Mouse (Mus musculus): Measurements from ENCODE around the gene Twist1. TPM values are rescaled to one million over a fixed set of nuclear protein-coding genes. Genes with fewer than 3 reads are reported as not detected.

Twist1 gene
- total RNA-seq (2021) = 1 to 10 TPM; 1.6 to 1.9 TPM
- long read RNA-seq, experiment 1, partial matches to known transcripts = 0 of 2 reads
- long read RNA-seq, experiment 1, other reads (novel, unspliced or antisense) = 0 of 2 reads
- long read RNA-seq, experiment 2, partial matches to known transcripts = 0 of 2 reads
- long read RNA-seq, experiment 2, other reads (novel, unspliced or antisense) = 0 of 2 reads

DNA sequence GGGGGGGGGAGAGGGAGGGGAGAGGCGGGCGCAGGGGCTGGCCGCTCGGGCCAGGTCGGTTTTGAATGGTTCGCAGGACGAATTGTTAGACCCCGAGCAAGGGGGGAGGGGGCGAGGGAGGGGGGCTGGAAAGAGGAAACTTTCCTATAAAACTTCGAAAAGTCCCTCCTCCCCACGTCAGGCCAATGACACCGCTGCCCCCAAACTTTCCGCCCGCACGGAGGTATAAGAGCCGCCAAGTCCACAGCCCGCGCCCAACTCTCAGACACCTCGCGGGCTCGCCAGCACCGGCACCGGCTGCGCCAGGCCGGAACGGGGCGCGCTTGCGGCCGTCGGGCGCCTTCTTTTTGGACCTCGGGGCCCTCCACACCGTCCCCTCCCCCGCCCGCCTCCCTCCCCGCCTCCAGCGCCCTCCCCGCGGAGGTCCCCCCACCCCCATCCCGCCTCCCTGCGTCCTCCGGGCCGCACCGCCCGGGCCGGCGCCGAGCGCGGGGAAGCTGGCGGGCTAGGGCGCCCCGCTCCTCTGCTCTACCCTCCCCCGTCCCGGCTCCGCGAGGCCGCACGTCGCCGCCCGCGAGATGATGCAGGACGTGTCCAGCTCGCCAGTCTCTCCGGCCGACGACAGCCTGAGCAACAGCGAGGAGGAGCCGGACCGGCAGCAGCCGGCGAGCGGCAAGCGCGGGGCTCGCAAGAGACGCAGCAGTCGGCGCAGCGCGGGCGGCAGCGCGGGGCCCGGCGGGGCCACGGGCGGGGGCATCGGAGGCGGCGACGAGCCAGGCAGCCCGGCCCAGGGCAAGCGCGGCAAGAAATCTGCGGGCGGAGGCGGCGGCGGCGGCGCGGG lies at the start of gene Twist1:
Gene Twist1, plus strand, starts transcription at position 272 of the 841 bp plus-strand sequence.
- DNase-seq (ENCODE audit: low spot score in 2 of 2) = no peak

DNA sequence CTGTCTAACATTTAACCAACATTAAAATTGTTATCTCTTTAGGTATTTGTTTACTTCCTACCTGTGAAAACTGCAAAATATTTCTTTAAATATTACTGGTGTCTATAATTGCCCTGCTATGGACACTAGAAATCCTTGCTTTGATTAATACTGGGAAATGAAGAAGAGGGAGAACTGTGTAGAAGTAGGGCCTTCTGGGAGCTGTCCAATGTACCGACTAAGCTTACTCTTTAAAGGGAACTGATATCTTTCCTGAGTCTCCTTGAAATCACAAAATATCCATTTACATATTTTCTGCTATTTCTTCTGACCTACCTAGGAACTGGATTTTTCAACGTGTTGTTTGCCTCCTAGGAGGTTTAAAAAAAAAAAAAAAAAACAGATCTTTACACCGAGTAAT lies 30.7 kb upstream of the Twist1 start:
- no peak for DNase-seq (ENCODE audit: low spot score in 2 of 2)

DNA sequence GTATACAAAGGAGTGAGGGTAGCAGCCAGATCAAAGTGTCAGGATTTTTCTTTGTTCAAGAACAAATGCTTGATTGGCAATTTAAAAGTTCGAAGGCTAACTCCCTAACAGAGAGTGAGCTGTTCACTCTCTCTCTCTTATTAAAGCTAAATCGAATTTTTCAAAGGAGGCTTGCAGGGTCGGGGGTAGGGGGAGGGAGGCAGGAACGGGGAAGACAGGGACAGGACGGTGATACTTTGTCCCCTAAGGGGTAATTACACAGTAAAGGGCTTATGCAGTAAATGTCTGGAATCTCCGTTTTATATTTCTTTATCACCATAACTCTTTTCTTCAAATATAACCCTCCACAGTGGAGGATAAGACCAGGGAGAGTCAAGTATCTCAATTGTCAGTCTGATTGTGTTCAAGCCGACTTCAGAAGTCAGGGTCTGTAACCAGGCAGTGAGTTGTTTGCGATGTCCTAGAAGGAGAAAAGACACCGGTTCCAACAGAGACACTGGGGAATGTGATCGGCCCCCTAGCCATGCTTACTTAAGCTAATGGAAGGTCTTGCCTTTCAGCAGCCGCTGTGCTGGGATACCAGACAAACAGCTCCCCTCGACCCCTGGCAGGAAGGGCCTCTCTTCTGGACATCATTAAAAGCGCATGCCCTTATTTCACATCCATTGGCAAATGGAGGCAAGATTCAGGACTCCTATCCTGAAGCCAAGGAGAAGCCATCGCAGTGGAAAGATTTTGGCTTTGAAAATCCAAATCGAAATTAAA lies 30.0 kb upstream of the Twist1 start:
- DNase-seq (ENCODE audit: low spot score in 2 of 2) = no peak

DNA sequence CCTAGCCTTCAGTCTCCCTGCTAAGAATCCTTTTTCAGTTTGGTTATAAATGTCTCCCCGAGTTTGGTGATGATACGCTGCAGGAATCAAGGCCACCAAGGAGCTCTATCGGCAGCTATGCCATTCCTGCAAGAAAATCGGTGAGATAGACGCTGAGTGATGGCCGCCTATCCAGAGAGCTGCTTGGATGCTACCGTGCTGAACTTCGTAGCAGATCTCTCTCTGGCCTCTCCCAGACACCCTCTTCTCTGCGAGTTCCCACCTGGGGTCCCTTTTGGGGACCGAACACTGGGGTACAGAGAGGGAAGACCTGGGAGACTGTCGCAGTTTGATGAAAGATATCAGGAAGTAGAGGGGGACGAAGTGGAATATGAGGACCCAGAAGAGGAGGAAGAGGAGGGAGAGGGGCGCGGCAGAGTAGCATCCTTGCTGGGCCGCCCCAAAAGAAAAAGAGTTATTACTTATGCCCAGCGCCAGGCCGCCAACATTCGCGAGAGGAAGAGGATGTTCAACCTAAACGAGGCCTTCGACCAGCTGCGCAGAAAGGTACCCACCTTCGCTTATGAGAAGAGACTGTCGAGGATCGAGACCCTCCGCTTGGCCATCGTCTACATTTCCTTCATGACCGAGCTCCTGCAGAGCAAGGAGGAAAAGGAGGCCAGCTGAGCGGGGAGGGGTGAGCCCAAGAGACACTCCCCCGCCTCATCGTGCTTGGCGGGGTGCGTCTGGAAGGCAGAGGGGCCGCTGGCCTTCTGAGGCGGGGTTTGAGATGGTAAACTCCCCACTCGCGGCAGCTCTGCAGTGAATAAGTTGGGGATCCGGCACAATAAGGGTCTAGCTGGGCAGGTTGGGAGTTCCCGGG lies 28.9 kb upstream of the Twist1 start, which contains the start of gene Ferd3l:
Gene Ferd3l, plus strand, starts transcription at position 95 of the 862 bp plus-strand sequence.
- DNase-seq (ENCODE audit: low spot score in 2 of 2) = no peak

DNA sequence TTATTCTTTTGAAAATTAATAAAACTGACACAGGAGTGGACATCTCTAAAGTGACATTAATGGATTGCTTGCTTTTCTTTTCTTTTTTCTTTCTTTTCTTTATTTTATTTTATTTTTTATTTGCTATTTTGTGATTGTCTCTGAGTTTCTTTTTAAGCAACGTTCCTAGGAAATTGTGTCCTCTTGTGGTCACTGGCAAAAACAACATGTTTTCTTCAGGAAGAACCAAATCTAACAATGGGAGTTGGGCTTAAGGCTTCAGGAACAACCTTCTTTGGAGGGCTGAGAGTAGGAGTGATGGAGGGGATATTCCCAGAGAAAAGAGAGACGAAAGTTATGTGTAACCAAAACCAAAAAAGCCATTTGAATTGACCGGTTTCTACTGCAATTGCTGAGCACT lies 4.6 kb upstream of the Twist1 start:
- DNase-seq (ENCODE audit: low spot score in 2 of 2) = no peak

DNA sequence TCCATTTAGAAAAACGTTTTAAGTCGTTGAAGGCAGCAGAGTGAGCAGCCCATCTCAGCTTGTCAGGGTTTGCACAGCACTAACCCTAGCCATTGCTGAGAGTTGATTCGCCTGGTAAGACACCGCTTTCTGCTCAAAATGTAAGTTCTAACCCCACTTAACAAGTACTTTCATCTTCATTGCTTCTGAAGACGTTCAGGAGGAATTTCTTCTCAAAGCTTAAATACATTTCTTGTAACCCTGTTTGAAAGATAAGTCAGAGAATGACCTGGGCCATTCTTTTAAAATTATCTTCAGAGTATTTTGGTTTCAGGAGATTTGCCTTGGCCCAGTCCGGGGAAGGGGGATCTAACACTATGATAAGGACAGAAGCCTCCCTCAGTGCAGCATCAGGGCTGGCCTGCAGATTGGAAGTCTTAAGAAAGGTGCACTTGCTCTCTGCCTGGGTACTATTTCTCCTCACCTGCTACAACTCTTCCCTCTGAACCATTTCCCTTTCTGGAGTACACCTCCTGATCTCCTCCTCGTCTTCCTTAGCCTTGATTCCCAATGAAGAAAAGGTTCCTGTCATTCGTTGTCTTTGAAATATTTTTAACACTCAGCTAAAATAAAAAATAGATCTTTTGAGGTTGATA lies 2.4 kb upstream of the Twist1 start:
- no peak for DNase-seq (ENCODE audit: low spot score in 2 of 2)

DNA sequence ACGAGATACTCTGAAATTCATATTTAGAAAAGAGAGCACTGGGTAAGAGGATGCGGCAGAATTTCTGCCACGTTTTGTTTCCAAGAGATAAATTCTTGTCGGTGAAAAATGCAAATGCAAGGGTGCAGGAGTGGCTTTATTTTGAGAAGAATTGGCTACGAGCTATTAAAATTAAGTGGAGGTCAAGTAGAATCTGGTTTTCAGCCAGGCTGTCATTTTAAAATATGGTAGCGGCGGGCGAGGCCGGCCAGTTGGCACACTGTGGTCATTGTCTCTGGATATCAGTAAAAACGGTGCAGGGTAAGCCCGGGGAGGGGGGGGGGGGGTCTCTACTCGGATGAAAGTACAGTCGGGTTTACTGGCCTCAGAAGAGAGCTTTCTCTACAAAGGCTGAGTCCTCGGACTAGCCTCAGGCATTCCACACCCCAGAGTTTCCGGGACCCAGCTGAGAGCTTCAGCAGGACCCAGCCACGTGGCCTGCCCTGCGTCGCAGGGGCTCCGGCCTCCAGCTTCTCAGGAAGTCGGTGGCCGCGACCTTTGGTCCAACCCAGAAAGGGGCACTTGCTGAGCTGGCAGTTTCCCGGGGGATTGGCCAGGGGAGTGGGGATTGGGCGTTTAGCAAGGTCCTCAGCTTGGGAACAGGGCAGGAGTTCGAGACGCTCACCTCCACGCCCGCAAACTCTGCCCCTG lies 1.7 kb upstream of the Twist1 start:
- DNase-seq (ENCODE audit: low spot score in 2 of 2) = no peak

DNA sequence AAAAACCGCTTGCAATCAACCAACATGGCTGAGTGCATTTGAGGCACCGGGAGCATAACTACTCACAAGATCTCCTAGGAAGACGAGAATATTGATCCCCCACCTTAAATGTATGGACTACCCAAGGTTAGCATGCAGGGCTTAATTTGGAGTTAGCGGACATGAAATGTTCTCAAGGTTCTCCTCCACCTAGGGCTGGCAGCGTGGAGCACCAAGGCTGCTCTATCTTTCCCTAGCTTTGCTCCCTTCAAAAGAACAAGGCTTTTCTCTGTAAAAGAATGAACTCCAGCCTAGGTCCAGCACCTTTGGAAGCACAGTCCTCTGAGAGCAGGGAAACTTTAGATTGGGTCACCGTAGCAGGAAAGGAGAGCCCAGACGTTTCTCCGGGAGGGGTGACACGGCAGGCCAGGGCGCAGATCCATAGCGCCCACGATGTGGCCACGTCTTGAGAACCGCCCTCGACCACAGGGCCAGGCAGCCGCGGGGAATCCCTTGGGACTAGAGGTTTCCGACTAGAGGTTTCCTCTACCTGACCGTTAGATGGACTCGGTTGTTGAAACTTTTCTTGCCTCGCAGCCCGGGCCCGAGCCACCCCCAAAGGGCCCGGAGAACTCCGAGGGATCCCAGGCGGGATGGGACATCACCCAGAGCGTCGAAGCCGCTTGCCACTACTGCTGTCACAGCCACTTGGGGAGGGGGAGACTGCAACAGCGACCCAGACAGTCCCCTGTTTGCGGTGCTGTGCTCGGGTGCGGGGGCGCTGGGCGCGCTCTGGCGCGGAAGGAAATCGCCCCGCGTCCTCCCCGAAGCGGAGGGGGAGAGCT lies 683 bp upstream of the Twist1 start:
- DNase-seq (ENCODE audit: low spot score in 2 of 2) = no peak

DNA sequence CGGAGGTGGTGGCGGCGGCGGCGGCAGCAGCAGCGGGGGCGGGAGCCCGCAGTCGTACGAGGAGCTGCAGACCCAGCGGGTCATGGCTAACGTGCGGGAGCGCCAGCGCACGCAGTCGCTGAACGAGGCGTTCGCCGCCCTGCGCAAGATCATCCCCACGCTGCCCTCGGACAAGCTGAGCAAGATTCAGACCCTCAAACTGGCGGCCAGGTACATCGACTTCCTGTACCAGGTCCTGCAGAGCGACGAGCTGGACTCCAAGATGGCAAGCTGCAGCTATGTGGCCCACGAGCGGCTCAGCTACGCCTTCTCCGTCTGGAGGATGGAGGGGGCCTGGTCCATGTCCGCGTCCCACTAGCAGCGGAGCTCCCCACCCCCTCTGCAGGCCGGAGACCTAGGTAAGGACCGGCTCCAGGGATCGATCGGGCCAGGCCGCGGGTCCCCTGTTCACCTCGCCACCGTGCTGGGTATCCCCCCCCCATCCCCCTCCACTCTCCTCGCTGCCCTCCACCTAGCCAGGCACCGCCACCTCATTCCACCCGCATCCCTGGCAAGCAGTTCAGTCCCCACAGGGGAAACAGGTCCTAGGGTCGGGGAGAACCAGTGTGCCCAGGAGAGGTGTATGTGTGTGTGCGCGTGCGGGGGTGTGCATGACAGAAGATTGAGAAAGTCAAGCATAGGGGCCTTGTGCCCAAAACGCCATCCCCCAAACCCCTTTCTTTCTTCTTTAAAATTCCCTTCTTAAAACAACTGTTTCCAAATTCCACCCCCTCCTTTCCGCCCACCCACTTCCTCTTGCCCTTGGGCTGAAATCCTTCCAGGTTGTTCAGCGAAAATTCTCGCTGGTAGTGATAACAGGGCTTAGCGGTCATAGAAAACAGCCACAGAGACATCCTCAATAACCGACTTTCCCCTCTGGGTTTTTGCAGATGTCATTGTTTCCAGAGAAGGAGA lies 1.0 kb downstream of the Twist1 start:
- no peak for DNase-seq (ENCODE audit: low spot score in 2 of 2)

DNA sequence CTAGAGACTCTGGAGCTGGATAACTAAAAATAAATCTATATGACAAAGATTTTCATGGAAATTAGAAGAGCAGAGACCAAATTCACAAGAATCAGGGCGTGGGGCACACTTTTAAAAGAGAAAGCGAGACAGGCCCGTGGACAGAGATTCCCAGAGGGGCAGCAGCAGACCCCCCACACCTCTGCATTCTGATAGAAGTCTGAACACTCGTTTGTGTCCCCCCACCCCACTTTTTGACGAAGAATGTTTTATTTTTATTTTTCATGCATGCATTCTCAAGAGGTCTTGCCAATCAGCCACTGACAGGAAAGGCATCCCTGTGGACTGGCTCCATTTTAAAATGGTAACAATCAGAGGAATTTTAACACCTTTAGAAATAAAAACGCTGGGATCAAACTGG lies 1.7 kb downstream of the Twist1 start:
- no peak for DNase-seq (ENCODE audit: low spot score in 2 of 2)

DNA sequence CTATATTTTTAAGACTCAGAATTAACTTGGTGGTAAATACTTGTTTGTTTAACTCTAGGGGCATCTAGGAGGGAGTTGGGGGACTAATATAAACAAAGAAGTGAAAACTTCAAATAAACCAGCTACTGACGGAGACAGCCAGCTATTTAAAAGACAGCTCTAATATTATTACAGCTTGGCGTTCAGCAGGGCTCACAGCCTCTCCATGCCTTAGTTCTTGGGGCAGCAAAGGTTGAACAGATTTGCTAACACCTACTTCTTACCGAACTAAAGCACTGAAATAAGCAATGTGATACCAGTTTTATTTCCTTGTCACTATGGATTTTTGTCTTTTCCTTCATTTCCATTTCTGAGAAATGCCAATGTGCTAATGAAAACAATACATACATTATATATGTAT lies 2.4 kb downstream of the Twist1 start:
- DNase-seq (ENCODE audit: low spot score in 2 of 2) = no peak

DNA sequence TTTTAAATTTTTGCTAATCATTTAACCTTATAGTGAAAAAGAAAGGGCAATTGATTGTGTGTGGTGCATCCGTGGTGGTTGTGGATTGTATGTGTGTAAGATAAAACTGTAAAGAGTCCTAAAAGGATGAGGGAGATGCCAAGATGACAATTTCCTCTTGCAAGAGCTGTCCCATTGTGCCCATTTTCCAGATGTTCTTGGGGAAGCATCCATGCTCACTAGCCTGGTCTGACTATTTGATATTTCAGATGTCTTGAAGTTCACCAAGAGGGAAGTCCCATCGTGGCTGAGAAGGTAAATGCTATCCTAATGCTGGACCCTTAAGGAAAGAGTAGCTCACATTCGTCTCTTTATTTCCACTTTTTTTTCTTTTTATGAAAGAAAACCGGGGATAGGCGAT lies 3.5 kb downstream of the Twist1 start:
- no peak for DNase-seq (ENCODE audit: low spot score in 2 of 2)

DNA sequence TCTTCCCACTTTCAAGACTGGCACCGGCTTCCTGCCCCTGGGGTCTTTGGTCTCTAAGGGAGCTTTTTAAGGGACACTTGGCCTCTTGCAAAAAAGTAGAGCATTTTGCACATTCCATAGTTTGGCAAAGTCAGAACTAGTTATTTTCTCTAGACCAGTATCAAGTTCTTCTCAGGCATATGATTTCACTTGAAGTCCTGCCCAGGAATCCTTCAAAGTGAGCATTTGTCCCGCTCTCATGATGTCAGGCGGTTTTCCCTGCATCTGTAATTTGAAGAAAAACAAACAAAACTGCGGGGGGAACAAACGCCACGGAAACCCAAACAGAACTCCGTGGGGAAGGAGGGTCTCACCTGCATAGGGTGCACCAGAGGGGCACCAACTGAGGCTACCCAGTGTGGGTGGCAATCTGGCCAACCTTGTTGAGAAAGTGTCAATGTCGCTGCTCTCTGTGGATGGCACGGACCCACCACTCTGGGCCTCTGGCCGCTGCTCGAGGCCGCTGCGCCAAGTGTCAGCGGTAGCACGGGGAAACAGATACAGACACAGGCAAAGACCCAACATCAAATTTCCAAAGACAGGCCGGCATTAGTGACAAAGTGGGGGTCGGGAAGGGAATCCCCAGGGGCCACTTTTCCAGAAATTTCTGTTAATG lies 4.8 kb downstream of the Twist1 start:
- no peak for DNase-seq (ENCODE audit: low spot score in 2 of 2)

DNA sequence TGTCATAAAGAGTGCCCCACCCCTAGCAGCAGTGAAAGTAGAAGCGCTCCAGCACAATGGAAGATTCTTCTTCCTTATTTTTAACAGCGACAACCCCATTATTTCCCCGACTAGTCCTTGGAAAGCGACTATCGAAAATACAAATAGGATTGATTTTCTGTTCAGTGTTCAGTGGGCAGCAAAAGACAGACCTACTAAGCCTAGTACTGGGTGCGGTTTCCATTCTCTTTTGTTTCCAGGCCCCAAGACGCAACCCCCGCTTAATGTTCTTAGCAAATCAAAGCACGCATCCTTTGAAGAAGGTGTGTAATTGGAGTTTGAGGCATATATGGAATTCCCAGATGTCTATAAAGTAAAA lies 5.3 kb downstream of the Twist1 start:
- no peak for DNase-seq (ENCODE audit: low spot score in 2 of 2)

DNA sequence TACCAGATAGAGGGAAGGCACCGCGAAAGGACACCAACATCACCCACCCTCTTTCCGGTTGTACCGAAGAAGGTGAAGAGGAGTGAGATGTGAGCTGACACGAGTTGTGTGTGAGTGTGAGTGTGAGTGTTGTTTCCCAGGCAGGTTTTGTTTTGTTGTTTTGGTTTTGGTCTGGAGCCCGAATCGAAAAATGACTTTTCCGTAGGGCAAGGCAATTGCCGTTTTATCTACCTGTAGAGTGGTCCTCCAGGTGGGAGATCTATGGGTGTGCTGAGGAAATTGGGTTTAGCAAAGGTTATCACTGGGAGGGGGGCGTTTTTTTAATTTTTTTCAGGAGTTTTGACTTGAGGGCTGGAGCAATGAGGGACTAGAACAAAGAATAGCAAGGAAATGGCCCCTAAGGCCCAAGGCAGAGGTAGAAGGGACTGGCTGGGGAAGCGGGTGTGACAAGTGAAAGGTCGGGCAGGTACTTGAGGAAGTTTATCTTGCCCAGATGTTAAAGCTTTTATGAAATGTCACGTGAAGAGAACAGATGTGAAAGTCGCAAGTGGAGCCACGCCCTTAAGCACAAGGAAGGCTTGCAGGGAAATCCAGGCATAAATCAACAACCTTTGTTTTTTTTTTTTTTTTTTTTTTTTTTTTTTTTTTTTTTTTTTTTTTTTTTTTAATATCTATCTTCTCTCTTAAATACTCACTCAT lies 6.3 kb downstream of the Twist1 start:
- no peak for DNase-seq (ENCODE audit: low spot score in 2 of 2)

DNA sequence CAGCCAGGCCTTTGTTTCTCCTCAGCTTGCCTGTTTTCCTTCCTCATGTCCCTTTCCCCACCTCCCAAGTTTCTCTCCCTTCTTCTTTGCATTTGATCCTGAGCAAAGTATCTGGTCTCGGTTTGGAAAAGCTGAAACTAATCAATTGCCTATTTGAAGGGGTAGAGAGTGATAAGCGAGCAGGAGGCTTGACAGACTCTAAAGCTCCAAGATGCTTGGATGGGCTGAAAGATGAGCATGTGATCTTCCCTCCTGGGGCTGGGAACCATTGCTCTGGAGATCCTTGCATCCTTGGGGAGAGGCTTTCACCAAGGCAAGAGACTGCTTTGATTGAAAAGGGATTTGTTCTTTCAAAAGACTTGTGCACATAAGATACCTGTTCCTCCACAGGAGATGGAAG lies 7.0 kb downstream of the Twist1 start:
- DNase-seq (ENCODE audit: low spot score in 2 of 2) = no peak

Data from layer of hippocampus, postnatal 14 days (tissue).